Mouse (Mus musculus) CH12.LX (cell line): ENCODE results near the gene Keap1. TPM values are rescaled to one million over a fixed set of nuclear protein-coding genes. Genes with fewer than 3 reads are reported as not detected.

ENCODE experiments used
- DNase-seq: peaks from one replicate; pipeline ENCODE4 v3.0.0-alpha.2; 2013; ENCODE audit errors: extremely low read depth
- H3K27ac ChIP-seq: 2 replicates; pipeline ENCODE4 v1.5.1; 2012; ENCODE audit warnings: low read depth, mild to moderate bottlenecking, control low read depth, moderate library complexity; ENCODE audit not compliant: insufficient read depth
- H3K27me3 ChIP-seq: replicated peaks from 2 replicates; pipeline ENCODE3; 2012; ENCODE audit warnings: inconsistent platforms
- H3K36me3 ChIP-seq, 2 experiments: replicated peaks in 1 of 2; 2 replicates each; pipeline versions ENCODE3 to v1.6.1; 2012; ENCODE audit warnings: inconsistent platforms in 1 of 2, low read length in 1 of 2, mild to moderate bottlenecking in 1 of 2, mixed read lengths in 1 of 2, moderate library complexity in 1 of 2; ENCODE audit not compliant: control insufficient read depth in 1 of 2, insufficient read depth in 1 of 2
- H3K4me1 ChIP-seq, 2 experiments: 2 replicates each; pipeline ENCODE4 v1.6.1; 2012; ENCODE audit warnings: inconsistent platforms in 1 of 2, moderate library complexity in 1 of 2; ENCODE audit not compliant: insufficient read depth in 2 of 2, control insufficient read depth in 1 of 2
- H3K4me2 ChIP-seq: 2 replicates; pipeline ENCODE4 v1.6.1; 2012; ENCODE audit warnings: low read depth, mild to moderate bottlenecking, control low read depth; ENCODE audit not compliant: poor library complexity, insufficient read depth, severe bottlenecking
- H3K4me3 ChIP-seq, 3 experiments: fragments of 150-350 bp in 1 of 3; sonication (generic) in 1 of 3; replicated peaks in 1 of 3; 2 replicates each; pipeline versions ENCODE3 to v1.5.1; 2011 to 2012; ENCODE audit warnings: low read depth in 2 of 3, low read length in 2 of 3, mild to moderate bottlenecking in 2 of 3, moderate library complexity in 2 of 3, control low read depth in 1 of 3, improper control_type of control experiment in 1 of 3, inconsistent platforms in 1 of 3, mixed read lengths in 1 of 3; ENCODE audit not compliant: poor library complexity in 1 of 3
- H3K79me2 ChIP-seq: replicated peaks from 2 replicates; pipeline ENCODE4 v1.6.1; 2012; ENCODE audit warnings: mild to moderate bottlenecking, moderate library complexity; ENCODE audit not compliant: control insufficient read depth, poor library complexity, insufficient read depth, severe bottlenecking; ENCODE audit errors: extremely low read depth
- H3K9ac ChIP-seq: 2 replicates; pipeline ENCODE4 v1.6.1; 2012; ENCODE audit warnings: low read depth, mild to moderate bottlenecking, control low read depth, moderate library complexity; ENCODE audit not compliant: insufficient read depth
- H3K9me3 ChIP-seq: replicated peaks from 2 replicates; pipeline ENCODE3; 2012; ENCODE audit warnings: low read length, inconsistent platforms, mixed read lengths
- BHLHE40 ChIP-seq: IDR thresholded peaks from 2 replicates; pipeline ENCODE4 v1.6.1; 2011; ENCODE audit warnings: mild to moderate bottlenecking, low read depth, low read length, improper control_type of control experiment
- CHD1 ChIP-seq: IDR thresholded peaks from 2 replicates; pipeline ENCODE4 v1.6.1; 2012; ENCODE audit warnings: low read depth, low read length, improper control_type of control experiment, inconsistent platforms
- CHD2 ChIP-seq: IDR thresholded peaks from 2 replicates; pipeline ENCODE4 v1.6.1; 2011; ENCODE audit warnings: low read length, improper control_type of control experiment
- CTCF ChIP-seq, 2 experiments: IDR thresholded peaks in 1 of 2; conservative IDR thresholded peaks in 1 of 2; 2 replicates each; pipeline ENCODE4 v1.5.1; 2011 to 2012; ENCODE audit warnings: low read depth in 2 of 2, low read length in 2 of 2, improper control_type of control experiment in 1 of 2, inconsistent platforms in 1 of 2, mild to moderate bottlenecking in 1 of 2, moderate library complexity in 1 of 2
- E2F4 ChIP-seq: IDR thresholded peaks from 2 replicates; pipeline ENCODE4 v1.6.1; 2011; ENCODE audit warnings: low read depth, low read length, improper control_type of control experiment; ENCODE audit not compliant: insufficient replicate concordance
- ETS1 ChIP-seq: conservative IDR thresholded peaks from 2 replicates; pipeline ENCODE4 v1.6.1; 2012; ENCODE audit warnings: low read depth, mild to moderate bottlenecking, inconsistent platforms, low read length, improper control_type of control experiment, moderate library complexity
- GABPA ChIP-seq: IDR thresholded peaks from 2 replicates; pipeline ENCODE4 v1.6.1; 2012; ENCODE audit warnings: low read depth, low read length, improper control_type of control experiment, inconsistent platforms; ENCODE audit not compliant: insufficient replicate concordance
- HCFC1 ChIP-seq: IDR thresholded peaks from 2 replicates; pipeline ENCODE4 v1.6.1; 2012; ENCODE audit warnings: low read depth, mild to moderate bottlenecking, inconsistent platforms, low read length, improper control_type of control experiment
- IRF4 ChIP-seq: IDR thresholded peaks from 2 replicates; pipeline ENCODE4 v1.6.1; 2014; ENCODE audit warnings: low read depth, mild to moderate bottlenecking, inconsistent platforms, low read length, improper control_type of control experiment
- JUN ChIP-seq: IDR thresholded peaks from 2 replicates; pipeline ENCODE4 v1.6.1; 2011; ENCODE audit warnings: low read depth, mild to moderate bottlenecking, low read length, improper control_type of control experiment, moderate library complexity; ENCODE audit not compliant: insufficient read depth
- JUND ChIP-seq: conservative IDR thresholded peaks from 2 replicates; pipeline ENCODE4 v1.6.1; 2011; ENCODE audit warnings: low read depth, low read length, improper control_type of control experiment
- MAZ ChIP-seq: IDR thresholded peaks from 2 replicates; pipeline ENCODE4 v1.6.1; 2012; ENCODE audit warnings: low read depth, mild to moderate bottlenecking, inconsistent platforms, low read length, improper control_type of control experiment, moderate library complexity
- MYC ChIP-seq: IDR thresholded peaks from 2 replicates; pipeline ENCODE4 v1.6.1; 2011; ENCODE audit warnings: low read depth, mild to moderate bottlenecking, improper control_type of control experiment, low read length
- NELFE ChIP-seq: IDR thresholded peaks from 2 replicates; pipeline ENCODE4 v1.6.1; 2011; ENCODE audit warnings: low read depth, low read length, improper control_type of control experiment
- PAX5 ChIP-seq: IDR thresholded peaks from 2 replicates; pipeline ENCODE4 v1.6.1; 2012; ENCODE audit warnings: low read length, inconsistent platforms, mixed read lengths
- RAD21 ChIP-seq: IDR thresholded peaks from 2 replicates; pipeline ENCODE4 v1.6.1; 2011; ENCODE audit warnings: low read depth, mild to moderate bottlenecking, low read length, improper control_type of control experiment, moderate library complexity
- RCOR1 ChIP-seq: conservative IDR thresholded peaks from 2 replicates; pipeline ENCODE4 v1.6.1; 2012; ENCODE audit warnings: low read depth, mild to moderate bottlenecking, inconsistent platforms, low read length, improper control_type of control experiment
- TBP ChIP-seq: conservative IDR thresholded peaks from 2 replicates; pipeline ENCODE4 v1.6.1; 2011; ENCODE audit warnings: low read depth, low read length, improper control_type of control experiment
- TCF12 ChIP-seq: IDR thresholded peaks from 2 replicates; pipeline ENCODE4 v1.6.1; 2014; ENCODE audit warnings: low read depth, mild to moderate bottlenecking, inconsistent platforms, low read length, improper control_type of control experiment
- USF1 ChIP-seq: IDR thresholded peaks from 2 replicates; pipeline ENCODE4 v1.6.1; 2014; ENCODE audit warnings: low read depth, mild to moderate bottlenecking, inconsistent platforms, low read length, improper control_type of control experiment
- ZC3H11A ChIP-seq: IDR thresholded peaks from 2 replicates; pipeline ENCODE4 v1.6.1; 2012; ENCODE audit warnings: low read depth, mild to moderate bottlenecking, inconsistent platforms, low read length, improper control_type of control experiment
- ZMIZ1 ChIP-seq: IDR thresholded peaks from 2 replicates; pipeline ENCODE4 v1.6.1; 2012; ENCODE audit warnings: low read depth, mild to moderate bottlenecking, inconsistent platforms, low read length, improper control_type of control experiment
- dilution Hi-C: fragments of 300-500 bp; cut with MboI; formaldehyde crosslinking; loops from 2 replicates; pipeline ENCODE4 v1.14.3; 2020; ENCODE audit warnings: low sequenced_read_pairs; ENCODE audit not compliant: extremely low pct_unique_long_range_greater_than_20kb, extremely low pct_ligation_motif_present
- in situ Hi-C: fragments of 300-500 bp; cut with MboI; formaldehyde crosslinking; loops from 3 replicates; pipeline ENCODE4 v1.14.3; 2019; ENCODE audit warnings: low sequenced_read_pairs, low pct_ligation_motif_present, low pct_unique_long_range_greater_than_20kb, mixed read lengths
- polyA plus RNA-seq: library from polyadenylated mRNA; unstranded; fragments of >175 nt; gene quantifications from 2 replicates; pipeline ENCODE4 v1.2.1, GENCODE M21; 2012; ENCODE audit warnings: low read depth; ENCODE audit not compliant: insufficient read length
- total RNA-seq, 2 experiments: library from RNA; depleted of rRNA; stranded (reverse); fragments of 300-350 nt in 1 of 2; fragments of >200 nt in 1 of 2; gene quantifications; 2 replicates each; pipeline ENCODE4 v1.2.3; 2012 to 2014

Gene Keap1
- total and polyA plus RNA-seq, 3 experiments = 18.4 to 41.7 (median 31.2) TPM

DNA sequence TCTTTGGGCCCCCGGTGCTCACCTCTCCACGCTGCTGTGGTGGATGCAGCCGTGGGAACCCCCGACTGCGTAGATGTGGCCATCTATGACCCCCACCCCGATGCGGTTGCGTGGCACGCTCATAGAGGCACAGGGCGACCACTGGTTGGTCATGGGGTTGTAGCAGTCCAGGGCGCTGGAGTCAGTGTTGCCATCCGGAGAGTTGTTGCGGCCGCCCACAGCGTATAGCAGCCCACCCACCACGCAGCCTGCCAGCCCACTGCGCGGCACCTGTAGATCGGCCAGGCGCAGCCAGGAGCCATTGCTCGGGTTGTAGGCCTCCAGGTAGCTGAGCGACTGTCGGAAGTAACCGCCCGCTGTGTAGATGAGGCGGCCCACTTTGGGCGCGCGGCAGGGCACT is 5.8 kb downstream of the Keap1 start:
- dilution Hi-C loops = no loop called here
- Histone ChIP-seq H3K4me3 (no peak overlapping the region), H3K79me2 (peaks cover 18% of the 10 kb centered on the region)
- TF ChIP-seq CHD2 (no peak), E2F4 (no peak), GABPA (no peak), HCFC1 (no peak), JUND (no peak), CTCF (conservative IDR thresholded peaks at IDR 0.05 in 1 of 2, IDR thresholded peaks at IDR 0.05 in 1 of 2; ENCODE audit: low read depth in 2 of 2, low read length in 2 of 2) (no peak), ZC3H11A (no peak), PAX5 (no peak), ZMIZ1 (no peak), MYC (no peak), TBP (no peak), RAD21 (no peak), CHD1 (no peak)
- TF ChIP-seq, all 38 proteins: peak for 0
- Histone ChIP-seq H3K36me3 (peaks cover 43 to 81% of the 10 kb centered on the region in 2 experiments), H3K27me3 (no peaks in the 10 kb centered on the region), H3K9me3 (no peaks in the 10 kb centered on the region), H3K4me2 (no peak overlapping the region), H3K27ac (no peak overlapping the region), H3K9ac (no peak overlapping the region), H3K4me1 (peaks cover 15 to 26% of the 10 kb centered on the region in 2 experiments)
- no peak for DNase-seq
- in situ Hi-C loops = no loop called here

DNA sequence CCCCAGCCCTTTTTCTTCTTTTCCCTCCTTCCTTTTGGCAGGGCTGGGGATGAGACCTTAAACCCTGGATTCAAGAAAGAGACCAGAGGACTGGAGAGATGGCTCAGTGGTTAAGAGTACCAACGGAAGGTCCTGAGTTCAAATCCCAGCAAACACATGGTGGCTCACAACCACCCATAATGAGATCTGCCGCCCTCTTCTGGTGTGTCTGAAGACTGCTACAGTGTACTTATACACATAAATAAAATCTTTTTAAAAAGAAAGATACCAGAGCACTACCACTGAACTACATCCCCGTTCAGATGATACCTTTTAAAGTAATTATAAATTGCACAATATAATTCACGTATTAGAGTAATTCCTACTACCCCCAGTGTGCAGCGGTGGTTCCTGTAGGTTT is 6.3 kb downstream of the Keap1 start:
- H3K27me3 ChIP-seq = no peaks in the 10 kb centered on the region
- peaks cover 15 to 26% of the 10 kb centered on the region in 2 experiments for H3K4me1 ChIP-seq
- dilution Hi-C loops (no loop called here), in situ Hi-C loops (no loop called here)
- H3K27ac ChIP-seq = no peak overlapping the region
- DNase-seq = no peak
- peaks cover 43 to 81% of the 10 kb centered on the region in 2 experiments for H3K36me3 ChIP-seq
- H3K79me2 ChIP-seq = peaks cover 13% of the 10 kb centered on the region
- no peak overlapping the region for H3K4me2 ChIP-seq
- H3K9me3 ChIP-seq = no peaks in the 10 kb centered on the region
- no peak overlapping the region for H3K4me3 ChIP-seq
- no peak overlapping the region for H3K9ac ChIP-seq
- no peak for TF ChIP-seq RCOR1
- no peak for TF ChIP-seq MAZ
- TF ChIP-seq RAD21 = no peak
- no peak for TF ChIP-seq NELFE
- TF ChIP-seq ETS1 = no peak
- TF ChIP-seq BHLHE40 = no peak
- no peak for TF ChIP-seq USF1
- TF ChIP-seq JUN = no peak
- TF ChIP-seq GABPA = no peak
- no peak for TF ChIP-seq TBP
- TF ChIP-seq TCF12 = no peak
- TF ChIP-seq PAX5 = no peak
- no peak for TF ChIP-seq IRF4
